Mouse (Mus musculus) MEL-GATA-1-ER (cell line): ENCODE results near the gene Tspan5.

ENCODE experiments used
- DNase-seq: peaks from one replicate; pipeline ENCODE4 v3.0.0-alpha.2; 2012; ENCODE audit warnings: low read depth; ENCODE audit errors: extremely low read depth

The Tspan5 gene

DNA sequence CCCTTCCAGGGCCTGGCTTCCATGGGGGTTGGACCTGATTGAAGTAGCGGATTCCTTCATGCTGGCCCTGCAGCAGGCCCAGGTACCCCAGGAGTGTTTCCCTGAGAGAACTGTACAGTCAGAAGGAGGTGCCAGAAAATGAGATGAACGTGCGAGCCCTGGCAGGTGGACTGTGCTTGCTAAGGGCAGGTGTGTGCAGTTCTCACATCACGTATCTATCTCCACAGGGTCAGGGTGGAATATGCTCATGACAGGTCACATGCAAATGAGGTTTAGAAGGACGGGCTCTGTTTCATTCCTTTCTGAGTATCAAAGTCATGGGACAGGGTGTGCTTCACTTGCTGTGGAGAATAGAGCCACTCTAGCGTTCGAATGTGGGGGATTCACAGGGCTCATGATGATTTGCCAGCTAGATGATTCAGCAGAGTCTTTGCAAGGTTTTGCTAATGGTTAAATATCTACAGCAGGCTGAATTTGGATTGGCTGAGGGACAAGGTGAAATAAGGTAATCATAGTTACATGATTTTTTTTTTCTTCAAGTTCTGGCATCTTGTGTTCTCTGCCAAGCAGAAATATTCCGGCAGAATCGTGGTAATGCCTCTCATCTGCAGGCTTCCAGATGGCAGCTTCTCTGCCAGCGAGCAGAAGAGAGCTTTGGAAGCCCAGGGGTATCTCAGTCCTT is 28.8 kb downstream of the Tspan5 start:
- no peak for DNase-seq

DNA sequence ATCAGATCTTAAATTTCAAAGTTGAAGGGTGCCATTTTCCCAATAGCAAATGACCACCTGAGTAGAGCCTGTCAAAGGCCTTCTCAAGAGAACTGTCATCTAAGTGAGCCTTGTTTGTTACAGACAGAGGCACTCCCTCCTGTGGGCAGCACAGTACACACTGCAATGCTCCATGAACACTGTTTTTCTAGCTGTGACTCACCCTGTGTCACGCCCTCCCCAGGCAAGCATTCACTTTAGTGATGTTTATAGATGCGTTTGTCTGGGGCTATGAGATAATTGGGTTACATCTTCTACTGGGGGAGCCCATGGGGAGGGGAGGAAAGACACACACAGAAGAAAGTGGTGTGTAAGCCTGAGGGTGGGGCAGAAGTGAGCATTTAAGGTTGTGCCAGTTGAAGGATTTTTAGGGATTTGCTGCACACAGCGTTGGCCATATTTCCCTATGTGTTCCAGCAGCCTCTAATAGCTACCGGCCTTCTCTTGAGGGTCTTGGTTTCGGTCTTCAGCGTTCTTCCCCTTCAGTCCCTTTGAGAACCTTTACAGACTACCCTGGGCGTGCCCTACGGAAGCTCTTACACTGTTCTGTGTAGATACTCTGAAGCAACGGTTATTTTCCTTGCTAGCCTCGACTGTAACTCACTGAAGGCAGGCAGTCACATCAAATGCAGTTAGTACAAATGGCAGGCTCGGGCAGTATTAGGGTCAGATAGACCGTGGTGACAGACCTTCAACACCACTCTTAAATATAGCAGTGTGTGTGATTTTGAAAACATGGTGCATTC is 29.7 kb downstream of the Tspan5 start:
- no peak for DNase-seq

DNA sequence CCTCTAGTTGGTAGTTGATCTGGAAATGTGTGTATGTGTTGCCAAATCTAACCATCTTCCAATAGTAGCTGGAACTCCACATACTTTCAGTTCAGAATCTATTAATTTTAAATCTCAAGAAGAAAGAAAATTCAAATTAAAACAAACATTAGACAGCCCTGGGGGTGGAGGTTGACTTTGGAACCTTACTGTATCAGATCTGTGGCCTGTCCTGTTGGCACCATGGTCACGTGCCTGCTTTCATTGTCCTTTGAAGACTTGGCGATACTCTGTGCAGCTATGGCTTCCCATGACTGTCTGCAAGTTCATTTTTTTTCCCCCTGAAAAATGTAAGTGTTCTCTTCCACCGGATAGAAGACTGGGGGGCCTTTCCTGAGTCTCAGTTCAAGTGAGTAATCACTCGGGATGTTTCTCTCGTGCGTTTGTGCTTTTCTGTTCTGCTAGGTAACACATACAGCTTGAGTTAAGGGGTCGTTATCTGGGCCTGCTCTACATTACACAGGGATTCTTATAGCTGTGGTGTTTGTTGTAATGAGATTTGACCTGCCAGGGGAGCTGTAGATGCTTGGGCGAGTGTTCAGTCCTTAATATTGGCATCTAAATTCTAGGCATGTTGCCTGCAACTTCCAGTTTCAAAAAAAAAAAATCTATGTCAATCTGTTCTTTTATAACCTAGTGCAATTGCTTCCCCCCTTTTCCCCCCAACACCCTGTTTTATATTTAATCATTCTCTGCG is 32.0 kb downstream of the Tspan5 start:
- no peak for DNase-seq

DNA sequence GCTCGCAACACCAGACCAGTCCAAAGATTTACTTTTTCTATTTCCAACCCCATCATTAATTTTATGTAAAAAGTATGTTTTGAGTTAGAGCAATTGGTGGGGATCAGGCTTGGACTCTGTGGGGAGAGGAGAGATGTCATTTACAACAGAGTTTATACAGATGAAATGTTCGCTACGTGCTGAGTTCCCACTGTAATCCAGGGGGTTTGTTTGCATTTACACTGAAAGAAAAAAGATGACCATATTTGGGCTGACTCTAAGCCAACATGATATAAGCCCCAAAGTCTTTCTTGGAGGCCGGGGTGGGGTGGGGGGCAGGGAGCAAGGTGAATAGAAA is 32.6 kb downstream of the Tspan5 start:
- DNase-seq: no peak

GRCm38 (mm10) chr3:138775926-138776715 is 34.1 kb downstream of the Tspan5 start:
- DNase-seq: no peak

- no peak for DNase-seq
These were observed 39.5 kb downstream of the Tspan5 start for GRCm38 (mm10) chr3:138781492-138781891.

- no peak for DNase-seq
These were observed 42.1 kb downstream of the Tspan5 start for GRCm38 (mm10) chr3:138783859-138784640.

DNA sequence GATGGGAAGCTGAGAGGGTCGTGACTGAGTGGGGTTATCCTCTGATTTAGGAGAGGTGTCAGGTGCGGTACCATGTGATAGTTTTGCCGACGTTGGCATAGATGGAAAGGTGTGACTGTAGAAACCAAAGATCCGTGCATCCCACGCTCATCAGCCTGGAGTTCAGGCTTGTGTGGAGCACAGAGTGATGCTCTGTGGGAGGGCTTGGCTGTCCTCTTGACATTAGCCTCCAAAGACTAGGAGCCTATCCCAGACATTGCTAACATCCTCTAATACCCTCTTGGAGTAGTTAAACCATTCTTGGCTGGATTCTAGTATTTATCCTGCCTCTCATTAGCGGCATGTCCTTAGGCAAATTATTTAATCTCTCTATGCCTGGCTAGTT is 42.6 kb downstream of the Tspan5 start:
- no peak for DNase-seq

GRCm38 (mm10) chr3:138787758-138788488 is 45.9 kb downstream of the Tspan5 start:
- no peak for DNase-seq

DNA sequence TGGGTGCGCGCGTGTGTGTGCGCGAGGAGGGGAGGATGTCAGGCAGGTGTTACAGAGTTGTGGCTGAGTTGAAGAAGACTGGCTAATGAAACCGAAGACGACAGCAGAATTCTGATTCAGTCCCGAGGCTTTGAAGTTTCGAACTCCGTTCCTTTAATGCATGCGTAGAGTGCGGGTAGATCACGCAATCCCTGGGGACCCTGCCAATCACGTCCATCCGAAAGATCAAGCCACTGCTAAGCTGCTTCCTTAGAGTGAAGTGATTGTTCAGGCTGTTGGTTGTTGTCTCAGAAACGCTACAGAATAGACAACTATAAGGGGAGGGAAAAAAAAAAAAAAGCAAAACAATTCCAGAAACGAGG is 46.5 kb downstream of the Tspan5 start:
- no peak for DNase-seq

DNA sequence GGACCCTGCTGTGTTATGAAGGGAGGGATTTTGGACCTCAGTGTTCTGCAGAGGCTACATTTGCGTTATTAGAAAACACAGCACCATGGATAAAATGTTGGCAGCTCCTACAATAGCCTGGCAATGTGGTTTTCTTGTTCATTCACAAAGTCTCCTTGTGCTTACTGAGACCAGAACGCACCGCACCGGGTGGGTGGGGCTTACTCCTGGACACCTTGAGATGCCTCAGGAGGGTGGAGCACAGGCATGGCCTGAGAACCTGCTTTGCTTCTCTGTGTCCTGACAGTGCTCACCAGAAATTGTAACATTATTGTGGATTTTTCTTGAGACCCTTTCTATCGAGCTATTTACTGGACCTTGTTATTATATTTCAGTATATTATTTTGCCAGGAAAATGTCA is 47.3 kb downstream of the Tspan5 start:
- no peak for DNase-seq

DNA sequence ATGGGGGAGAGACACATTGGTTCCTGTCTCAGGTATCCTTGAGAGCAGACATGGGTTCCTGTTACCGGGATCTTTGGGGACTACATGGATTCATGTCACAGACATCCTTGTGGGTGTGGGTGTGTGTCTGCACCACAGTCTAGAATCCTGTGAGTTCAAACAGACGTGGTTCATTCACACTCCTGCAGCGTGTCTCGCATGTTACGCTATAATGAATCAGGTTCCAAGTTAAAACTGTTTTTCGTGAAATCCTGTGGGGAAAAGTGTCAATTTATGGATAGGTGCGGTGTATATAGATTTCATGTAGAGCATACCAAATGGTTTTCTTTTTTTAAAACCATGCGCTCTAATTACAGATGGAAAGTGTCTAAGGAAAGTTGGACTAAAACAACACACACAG is 52.5 kb downstream of the Tspan5 start:
- DNase-seq: no peak

DNA sequence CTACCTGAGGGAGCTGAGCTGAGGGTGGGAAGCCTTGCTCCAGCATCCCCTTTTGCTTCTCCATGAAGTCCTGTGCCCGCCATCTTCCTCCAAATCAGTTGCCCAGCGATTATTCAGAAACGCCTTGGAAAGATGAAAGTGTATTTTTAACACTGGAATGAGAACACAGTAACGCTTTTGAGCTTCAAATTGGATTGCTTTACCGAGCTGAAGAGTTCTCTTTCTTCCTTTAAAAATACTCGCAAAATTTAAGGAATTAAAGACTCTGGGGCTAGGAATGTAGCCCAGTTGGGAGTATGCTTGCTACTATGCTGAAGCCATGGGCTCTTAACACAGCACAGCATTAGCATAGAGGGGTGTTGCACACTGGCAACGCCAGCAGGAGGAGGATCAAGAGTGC is 54.0 kb downstream of the Tspan5 start:
- no peak for DNase-seq

DNA sequence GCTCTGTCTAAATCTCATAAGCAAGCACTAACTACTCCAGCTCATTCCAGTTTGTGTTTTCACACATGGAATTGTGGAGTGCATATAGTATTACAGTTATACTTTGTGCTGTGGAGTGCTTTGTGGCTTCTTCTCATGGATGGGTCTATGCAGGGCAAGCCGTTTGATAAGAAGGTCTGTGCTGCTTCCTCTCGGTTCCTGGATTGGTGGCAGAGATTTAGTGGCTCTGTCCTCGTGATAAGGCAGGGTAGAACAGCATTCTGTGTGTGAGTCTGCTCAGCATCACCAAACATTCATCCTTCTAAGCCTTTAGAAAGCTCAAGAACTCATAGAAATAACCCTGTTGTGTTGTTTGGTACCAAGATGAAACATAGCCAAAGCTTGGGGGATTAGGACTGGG is 54.6 kb downstream of the Tspan5 start:
- no peak for DNase-seq

GRCm38 (mm10) chr3:138800664-138801411 is 58.8 kb downstream of the Tspan5 start:
- DNase-seq: no peak

DNA sequence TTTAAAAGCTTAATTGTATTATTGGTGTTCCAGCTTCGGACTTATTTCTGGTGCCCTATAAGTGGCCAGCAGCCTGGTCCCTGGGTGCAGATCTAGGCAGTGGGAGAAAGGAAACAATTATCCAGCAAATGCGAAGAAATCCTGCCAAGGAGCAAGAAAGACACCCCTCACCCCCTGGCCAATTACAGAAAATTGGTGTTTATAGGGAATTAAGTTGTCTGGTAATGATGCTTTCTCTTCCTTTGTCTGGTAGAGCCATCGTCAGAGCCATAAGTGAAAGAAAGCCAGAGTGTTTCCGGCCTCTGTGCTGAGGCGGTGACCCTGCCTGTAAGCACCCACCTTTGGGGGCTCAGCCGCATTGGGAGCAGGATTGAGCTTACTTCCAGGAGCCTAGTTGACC is 59.7 kb downstream of the Tspan5 start:
- DNase-seq: no peak

DNA sequence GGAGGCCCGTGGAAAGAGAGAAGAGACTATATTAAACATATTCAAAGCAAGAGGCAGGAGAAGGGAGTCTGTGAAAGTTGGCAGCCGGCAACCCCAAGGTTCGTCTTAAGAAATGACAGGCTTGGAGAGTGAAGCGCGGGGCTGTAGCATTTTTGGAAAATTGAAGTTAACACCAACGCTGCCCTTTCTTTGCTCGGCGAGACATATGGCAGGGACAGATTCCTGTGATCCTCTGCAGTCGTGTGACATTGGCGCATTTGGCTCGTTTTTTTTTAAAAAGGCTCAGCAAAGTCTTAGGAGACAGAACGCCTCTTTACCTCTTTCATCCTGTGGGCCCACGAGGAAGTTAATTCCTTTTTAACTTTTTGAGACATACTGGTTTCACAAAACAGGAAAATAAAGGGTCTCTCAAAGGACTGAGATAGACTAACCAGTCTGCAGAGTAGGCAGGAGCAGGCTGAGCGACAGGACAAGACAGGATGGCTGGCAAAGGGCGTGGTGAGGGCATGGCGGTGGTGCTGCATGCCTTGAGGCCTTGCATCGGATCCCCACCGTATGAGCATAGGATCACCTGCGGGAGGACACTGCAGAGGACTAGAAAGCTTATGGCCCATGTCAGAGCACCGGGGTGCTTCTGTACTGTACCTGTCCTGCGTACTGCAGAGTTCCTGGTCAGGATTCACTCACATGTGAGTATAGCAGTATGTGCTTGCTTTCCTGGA is 60.9 kb downstream of the Tspan5 start:
- DNase-seq: no peak

DNA sequence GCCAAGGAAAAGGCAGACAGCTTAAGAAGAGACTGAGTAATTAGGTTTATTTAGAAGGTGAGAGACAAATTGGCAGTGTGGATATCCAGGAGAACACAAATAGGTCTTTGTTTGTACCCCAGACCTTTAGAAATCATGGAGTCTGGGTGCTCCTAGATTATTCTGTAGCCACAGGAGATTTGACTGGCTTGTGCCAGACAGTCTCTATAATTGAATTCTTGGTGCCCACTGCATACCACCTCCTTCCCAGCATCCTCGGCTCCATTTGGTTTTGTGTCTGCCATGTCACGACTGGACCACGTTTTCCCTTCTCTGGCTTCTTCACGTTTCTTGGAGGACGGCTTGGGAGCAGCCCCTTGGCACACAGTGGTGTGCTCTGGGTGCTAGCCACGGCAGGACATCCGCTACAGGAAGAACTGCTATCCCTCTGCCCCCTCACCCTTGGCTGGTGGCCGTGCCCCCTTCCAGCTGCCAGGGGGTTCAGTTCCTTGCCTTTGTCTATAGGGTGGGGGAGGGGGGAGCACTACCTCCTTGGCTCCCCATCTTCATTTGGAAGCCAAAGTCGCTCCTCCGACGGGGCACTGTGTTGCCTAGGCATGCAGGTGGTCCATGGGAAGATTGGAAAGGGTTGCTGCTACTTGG is 61.6 kb downstream of the Tspan5 start:
- no peak for DNase-seq
